Mouse (Mus musculus) embryonic stem cell, embryonic (primary cell): ENCODE measurements around the gene Tmem104.

Source experiments
- CTCF ChIA-PET, 4 experiments: fragments of 300-600 bp in 2 of 4; fragments of 350-600 bp in 2 of 4; sonication (Branson Sonifier 250); formaldehyde crosslinking; loops; one replicate each; lab custom pipeline; 2022; ENCODE audit warnings: inconsistent platforms in 2 of 4; lab: Charles Lee
- POLR2A ChIA-PET, 4 experiments: fragments of 300-600 bp in 2 of 4; fragments of 350-600 bp in 2 of 4; sonication (Branson Sonifier 250); formaldehyde crosslinking; loops; one replicate each; lab custom pipeline; 2022; ENCODE audit warnings: antibody characterized with exemption in 4 of 4, inconsistent platforms in 1 of 4; lab: Charles Lee

Gene Tmem104

GRCm38 (mm10) chr11:115178766-115179165 is 8.5 kb upstream of the Tmem104 start:
- ChIA-PET CTCF (no interaction called here), POLR2A (interaction anchor here in 1 of 4 experiments (1.3 kb wide), 1 partner anchor 15 kb away, joined by 4 read pairs; the partner anchor contains the start of gene Slc9a3r1)

- POLR2A ChIA-PET: no interaction called here
- CTCF ChIA-PET: no interaction called here
Observed at GRCm38 (mm10) chr11:115179191-115179590, 8.1 kb upstream of the Tmem104 start.

- ChIA-PET CTCF (interaction anchor here in 1 of 4 experiments (0.8 kb wide), 1 partner anchor 26 kb away, joined by 3 read pairs; no protein-coding TSS in a partner anchor), POLR2A (no interaction called here)
Observed at GRCm38 (mm10) chr11:115179881-115180280, 7.4 kb upstream of the Tmem104 start.

GRCm38 (mm10) chr11:115181913-115182638 is 5.2 kb upstream of the Tmem104 start:
- CTCF ChIA-PET: interaction anchor here (0.5 to 3.2 kb wide), 46 partner anchors 8 to 735 kb away, joined by 3 to 46 read pairs (median 4); partner anchors contain the start of genes Slc9a3r1 (in 4 of the 4), Fdxr (in 1 of the 4), Grin2c (in 1 of the 4) and Rab37 (in 1 of the 4)

GRCm38 (mm10) chr11:115184973-115185372 is 2.3 kb upstream of the Tmem104 start:
- POLR2A ChIA-PET: interaction anchor here in 2 of 4 experiments (0.9 to 8.0 kb wide), 4 partner anchors 11 to 278 kb away, joined by 3 to 57 read pairs (median 12); partner anchors contain the start of genes Slc9a3r1 (in 2 of the 2) and Slc16a5 (in 1 of the 2)
- CTCF ChIA-PET: interaction anchor here in 2 of 4 experiments (0.6 to 1.4 kb wide), 4 partner anchors 17 to 367 kb away, joined by 3 to 4 read pairs (median 4); no protein-coding TSS in a partner anchor

More at GRCm38 (mm10) chr11:115181913-115182638, 5.2 kb upstream of the Tmem104 start:
- POLR2A ChIA-PET: interaction anchor here in 3 of 4 experiments (0.9 to 8.0 kb wide), 10 partner anchors 8 to 95 kb away, joined by 3 to 57 read pairs (median 4); partner anchors contain the start of genes Slc9a3r1 (in 3 of the 3), Fdxr (in 1 of the 3) and Rab37 (in 1 of the 3)

- ChIA-PET CTCF (interaction anchor here in 3 of 4 experiments (0.8 to 2.2 kb wide), 9 partner anchors 14 to 311 kb away, joined by 3 to 13 read pairs (median 6); partner anchors contain the start of gene Slc9a3r1 (in 1 of the 3)), POLR2A (interaction anchor here in 3 of 4 experiments (0.6 to 8.0 kb wide), 32 partner anchors 10 to 349 kb away, joined by 3 to 57 read pairs (median 4); partner anchors contain the start of genes Fdxr (in 3 of the 3), Slc9a3r1 (in 3 of the 3), Grin2c (in 2 of the 3) and Jpt1 (in 1 of the 3))
Observed at GRCm38 (mm10) chr11:115187693-115188092, 406 bp downstream of the Tmem104 start, which contains the start of gene Nat9. Nat9 (minus strand) TSS chr11:115187859.

- CTCF ChIA-PET: interaction anchor here in 3 of 4 experiments (1.2 to 2.2 kb wide), 4 partner anchors 13 to 310 kb away, joined by 3 to 13 read pairs (median 8); no protein-coding TSS in a partner anchor
Observed at GRCm38 (mm10) chr11:115188539-115189231, 1.4 kb downstream of the Tmem104 start.

GRCm38 (mm10) chr11:115189304-115189703 is 2.0 kb downstream of the Tmem104 start:
- ChIA-PET CTCF (interaction anchor here in 2 of 4 experiments (1.0 kb wide), 2 partner anchors 13 to 26 kb away, joined by 4 to 5 read pairs; partner anchors contain the start of gene Slc9a3r1 (in 1 of the 2)), POLR2A (interaction anchor here in 2 of 4 experiments (0.6 to 2.6 kb wide), 5 partner anchors 25 to 635 kb away, joined by 3 to 10 read pairs (median 4); partner anchors contain the start of genes Fdxr (in 1 of the 2) and Slc9a3r1 (in 1 of the 2))

More at GRCm38 (mm10) chr11:115188539-115189231, 1.4 kb downstream of the Tmem104 start:
- POLR2A ChIA-PET: interaction anchor here in 3 of 4 experiments (0.6 to 8.0 kb wide), 10 partner anchors 18 to 635 kb away, joined by 3 to 57 read pairs (median 6); partner anchors contain the start of genes Slc9a3r1 (in 2 of the 3) and Fdxr (in 1 of the 3)

- ChIA-PET POLR2A (interaction anchor here in 3 of 4 experiments (0.5 to 1.6 kb wide), 9 partner anchors 10 to 1859 kb away, joined by 3 to 5 read pairs (median 3); partner anchors contain the start of genes Fdxr (in 2 of the 3) and Slc9a3r1 (in 1 of the 3)), CTCF (interaction anchor here (0.6 to 2.1 kb wide), 7 partner anchors 10 to 127 kb away, joined by 3 to 8 read pairs (median 4); partner anchors contain the start of gene Slc9a3r1 (in 1 of the 4))
Observed at GRCm38 (mm10) chr11:115192180-115192579, 4.9 kb downstream of the Tmem104 start.

GRCm38 (mm10) chr11:115194693-115195092 is 7.4 kb downstream of the Tmem104 start:
- CTCF ChIA-PET: interaction anchor here in 2 of 4 experiments (0.6 to 1.1 kb wide), 4 partner anchors 12 to 31 kb away, joined by 3 to 5 read pairs (median 4); no protein-coding TSS in a partner anchor
- POLR2A ChIA-PET: interaction anchor here in 2 of 4 experiments (0.7 to 1.5 kb wide), 5 partner anchors 20 to 82 kb away, joined by 3 to 4 read pairs (median 3); partner anchors contain the start of genes Fdxr (in 1 of the 2) and Slc9a3r1 (in 1 of the 2)

- POLR2A ChIA-PET: interaction anchor here in 2 of 4 experiments (0.6 to 1.5 kb wide), 4 partner anchors 32 to 829 kb away, joined by 3 to 4 read pairs (median 4); partner anchors contain the start of gene Slc9a3r1 (in 1 of the 2)
- CTCF ChIA-PET: interaction anchor here in 3 of 4 experiments (0.6 to 1.5 kb wide), 5 partner anchors 29 to 743 kb away, joined by 3 to 7 read pairs (median 3); no protein-coding TSS in a partner anchor
Observed at GRCm38 (mm10) chr11:115195933-115196332, 8.6 kb downstream of the Tmem104 start.

GRCm38 (mm10) chr11:115197558-115197957 is 10.3 kb downstream of the Tmem104 start:
- CTCF ChIA-PET: interaction anchor here in 1 of 4 experiments (1.2 kb wide), 1 partner anchor 26 kb away, joined by 6 read pairs; no protein-coding TSS in a partner anchor
- POLR2A ChIA-PET: interaction anchor here in 1 of 4 experiments (1.5 kb wide), 1 partner anchor 79 kb away, joined by 5 read pairs; the partner anchor contains the start of gene Fdxr

- ChIA-PET CTCF (interaction anchor here in 2 of 4 experiments (0.6 to 1.9 kb wide), 6 partner anchors 25 to 166 kb away, joined by 3 to 6 read pairs (median 4); partner anchors contain the start of gene Fads6 (in 1 of the 2)), POLR2A (interaction anchor here in 2 of 4 experiments (0.6 to 0.8 kb wide), 4 partner anchors 13 to 99 kb away, joined by 3 to 5 read pairs (median 4); partner anchors contain the start of gene Fads6 (in 1 of the 2))
Observed at GRCm38 (mm10) chr11:115198932-115199384, 11.7 kb downstream of the Tmem104 start.

- ChIA-PET POLR2A (interaction anchor here in 3 of 4 experiments (0.5 to 1.6 kb wide), 7 partner anchors 13 to 395 kb away, joined by 3 to 4 read pairs (median 3); partner anchors contain the start of genes Nat9 (in 1 of the 3) and Tmem104 (in 1 of the 3)), CTCF (interaction anchor here in 3 of 4 experiments (0.6 to 1.3 kb wide), 5 partner anchors 29 to 102 kb away, joined by 3 to 4 read pairs (median 4); no protein-coding TSS in a partner anchor)
Observed at GRCm38 (mm10) chr11:115200520-115200919, 13.2 kb downstream of the Tmem104 start.

- ChIA-PET POLR2A (interaction anchor here in 3 of 4 experiments (0.8 to 3.5 kb wide), 32 partner anchors 9 to 117 kb away, joined by 3 to 16 read pairs (median 4); partner anchors contain the start of genes Fdxr (in 2 of the 3), Grin2c (in 2 of the 3), Fads6 (in 1 of the 3) and Slc9a3r1 (in 1 of the 3)), CTCF (interaction anchor here (0.5 to 3.3 kb wide), 139 partner anchors 9 to 1310 kb away, joined by 3 to 112 read pairs (median 4); partner anchors contain the start of genes Grin2c (in 4 of the 4), Fads6 (in 3 of the 4), Fdxr (in 3 of the 4) and Nat9 (in 3 of the 4))
Observed at GRCm38 (mm10) chr11:115202316-115202715, 15.0 kb downstream of the Tmem104 start.
